ENCODE assay signal across 8 mouse cellular contexts in the genomic region with DNA sequence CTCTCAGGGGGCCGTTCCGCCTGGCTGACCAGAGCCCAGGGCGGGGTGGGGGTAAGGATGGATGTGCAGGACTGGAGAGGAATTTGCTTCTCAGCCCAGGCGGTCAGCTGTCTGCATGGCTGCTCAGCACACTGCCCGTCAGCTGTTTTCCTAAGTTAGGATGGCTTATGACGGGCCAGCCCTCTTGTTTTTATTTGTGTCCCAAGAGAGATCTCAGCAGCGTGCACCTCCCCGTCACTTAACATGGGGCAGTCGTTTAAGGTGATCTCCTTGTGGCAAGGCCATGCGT. TPM values are rescaled to one million over a fixed set of nuclear protein-coding genes. Genes with fewer than 3 reads are reported as not detected.
DNase-seq lines count a peak whose midpoint lies in the region; ATAC-seq and TF ChIP-seq lines count a peak whose summit lies in the region.

No protein-coding gene starts in this region.

- WGBS in forebrain, embryonic 13.5 days, result 37% methylated on average over 9 of the region's 10 CpGs
- WGBS in hindbrain, embryonic 16.5 days, result 26% methylated on average over 10 of the region's 10 CpGs
- WGBS in liver, embryonic 14.5 days (ENCODE audit: insufficient replicate concordance), result 50% methylated on average over 10 of the region's 10 CpGs
- 41% methylated on average over 10 of the region's 10 CpGs for WGBS in stomach, embryonic 16.5 days

- no peak for TF ChIP-seq CTCF in liver, embryonic 14.5 days (IDR thresholded peaks at IDR 0.05; ENCODE audit: low read depth)

- H3K4me3 ChIP-seq in forebrain, embryonic 13.5 days, result peak overlapping the region; percentile 87
- H3K4me3 ChIP-seq in hindbrain, embryonic 16.5 days (ENCODE audit: low read length), result peak overlapping the region; percentile 92; the same call in 1 of the 2 replicates
- peak overlapping the region in 1 of 2 experiments; percentile 5; a peak in 2 of 4 replicates for H3K4me3 ChIP-seq in liver, embryonic 14.5 days (ENCODE audit: insufficient read depth in 1 of 2, low read depth in 2 of 2, low read length in 2 of 2)
- H3K4me3 ChIP-seq in stomach, embryonic 16.5 days (replicated peaks; ENCODE audit: low read length), result peak overlapping the region; percentile 93

- peak overlapping the region; percentile 50 for H3K9ac ChIP-seq in forebrain, embryonic 13.5 days
- peak overlapping the region; percentile 86; the same call in 1 of the 2 replicates for H3K9ac ChIP-seq in hindbrain, embryonic 16.5 days (ENCODE audit: low read depth, low read length)
- H3K9ac ChIP-seq in liver, embryonic 14.5 days (replicated peaks), result no peak overlapping the region; the same call in 1 of the 2 replicates
- peak overlapping the region; percentile 95 for H3K9ac ChIP-seq in stomach, embryonic 16.5 days (ENCODE audit: low read length)

- H3K27ac ChIP-seq in forebrain, embryonic 13.5 days, result no peak overlapping the region
- H3K27ac ChIP-seq in hindbrain, embryonic 16.5 days (ENCODE audit: low read depth, low read length), result peak overlapping the region; percentile 29; the same call in 1 of the 2 replicates
- no peak overlapping the region for H3K27ac ChIP-seq in liver, embryonic 14.5 days
- H3K27ac ChIP-seq in stomach, embryonic 16.5 days (ENCODE audit: low read length), result peak overlapping the region; percentile 77

- DNase-seq in cerebellum, postnatal 10 days, result peak; percentile 43 to 50
- no peak for DNase-seq in cerebellum, adult 9-10 months
- no peak for DNase-seq in liver, embryonic 14.5 days (ENCODE audit: low read depth in 3 of 3, low spot score in 3 of 3)

- ATAC-seq in forebrain, embryonic 13.5 days, result no peak
- no peak for ATAC-seq in hindbrain, embryonic 16.5 days
- ATAC-seq in liver, embryonic 14.5 days (ENCODE audit: insufficient read depth), result no peak
- ATAC-seq in stomach, embryonic 16.5 days (ENCODE audit: insufficient read depth, low FRiP score), result peak; percentile 26; the same call in 1 of the 2 replicates
- ATAC-seq in CD4-positive, CD25-positive, alpha-beta regulatory T cell, adult 4 months, result no peak
- ATAC-seq in erythroblast, adult 5-6 weeks (replicated peaks; ENCODE audit: low FRiP score, poor library complexity, severe bottlenecking), result no peak

- H3K36me3 ChIP-seq in forebrain, embryonic 13.5 days (ENCODE audit: poor library complexity, severe bottlenecking), result no peaks in the 10 kb centered on the region
- H3K36me3 ChIP-seq in hindbrain, embryonic 16.5 days (ENCODE audit: control insufficient read depth, insufficient read depth, low read length), result no peaks in the 10 kb centered on the region
- H3K36me3 ChIP-seq in liver, embryonic 14.5 days (replicated peaks; ENCODE audit: control insufficient read depth, insufficient read depth, low read depth), result no peaks in the 10 kb centered on the region
- no peaks in the 10 kb centered on the region for H3K36me3 ChIP-seq in stomach, embryonic 16.5 days (ENCODE audit: control insufficient read depth, insufficient read depth, low read length)

- no peak for TF ChIP-seq EP300 in liver, embryonic 14.5 days (IDR thresholded peaks at IDR 0.05; ENCODE audit: low read depth)

- peaks cover 34% of the 10 kb centered on the region for H3K4me1 ChIP-seq in forebrain, embryonic 13.5 days
- peaks cover 31% of the 10 kb centered on the region for H3K4me1 ChIP-seq in hindbrain, embryonic 16.5 days (ENCODE audit: control insufficient read depth, insufficient read depth, low read depth, low read length)
- peaks cover 0 to 5% of the 10 kb centered on the region in 2 experiments; a peak in 2 of 4 replicates for H3K4me1 ChIP-seq in liver, embryonic 14.5 days (replicated peaks; ENCODE audit: control insufficient read depth in 2 of 2, insufficient read depth in 2 of 2, low read length in 1 of 2)
- H3K4me1 ChIP-seq in stomach, embryonic 16.5 days (ENCODE audit: control insufficient read depth, insufficient read depth, low read length), result peaks cover 31% of the 10 kb centered on the region

- H3K4me2 ChIP-seq in forebrain, embryonic 13.5 days, result peak overlapping the region; percentile 88
- peak overlapping the region; percentile 72 for H3K4me2 ChIP-seq in hindbrain, embryonic 16.5 days (ENCODE audit: low read length)
- H3K4me2 ChIP-seq in liver, embryonic 14.5 days (ENCODE audit: low read depth), result peak overlapping the region; percentile 79
- H3K4me2 ChIP-seq in stomach, embryonic 16.5 days (ENCODE audit: low read depth, low read length), result peak overlapping the region; percentile 96

- H3K27me3 ChIP-seq in forebrain, embryonic 13.5 days, result peaks cover 2% of the 10 kb centered on the region; the same call in 1 of the 2 replicates
- H3K27me3 ChIP-seq in hindbrain, embryonic 16.5 days (replicated peaks; ENCODE audit: control insufficient read depth, insufficient read depth, low read length), result no peaks in the 10 kb centered on the region
- H3K27me3 ChIP-seq in liver, embryonic 14.5 days (ENCODE audit: control insufficient read depth, insufficient read depth, low read length), result no peaks in the 10 kb centered on the region
- no peaks in the 10 kb centered on the region for H3K27me3 ChIP-seq in stomach, embryonic 16.5 days (ENCODE audit: control insufficient read depth, insufficient read depth, low read length)

- H3K9me3 ChIP-seq in forebrain, embryonic 13.5 days (replicated peaks), result no peaks in the 10 kb centered on the region
- H3K9me3 ChIP-seq in hindbrain, embryonic 16.5 days (ENCODE audit: control insufficient read depth, low read length), result no peaks in the 10 kb centered on the region
- H3K9me3 ChIP-seq in liver, embryonic 14.5 days (ENCODE audit: control insufficient read depth, low read length), result no peaks in the 10 kb centered on the region
- no peaks in the 10 kb centered on the region for H3K9me3 ChIP-seq in stomach, embryonic 16.5 days (replicated peaks; ENCODE audit: control insufficient read depth, low read length)

RNA-seq across cellular contexts. Expression of a gene that starts 2.3 kb away (rescaled TPM):
- 16.8 and 17.7 TPM in 2 replicates for polyA plus RNA-seq in forebrain, embryonic 13.5 days (2015; fragmentation: Nextera tagmentation; extraction: Ambion mirVana)
- polyA plus RNA-seq in hindbrain, embryonic 16.5 days (2015; fragmentation: Nextera tagmentation; extraction: Ambion mirVana), result 19.1 and 23.9 TPM in 2 replicates
- polyA plus RNA-seq in liver, embryonic 14.5 days (2012; rRNA removed), result 12.9 and 13.7 TPM in 2 replicates
- 4.8 and 5.6 TPM in 2 replicates for polyA plus RNA-seq in liver, embryonic 14.5 days (2014; fragmentation: Nextera tagmentation; extraction: Ambion mirVana)
- 41.9 and 44.5 TPM in 2 replicates for polyA plus RNA-seq in stomach, embryonic 16.5 days (2015; fragmentation: Nextera tagmentation; extraction: Ambion mirVana)
- 10 to 100 TPM; 14.5 to 23.4 TPM for polyA plus RNA-seq in CD4-positive, CD25-positive, alpha-beta regulatory T cell, adult 4 months (2017; shearing (Covaris generic))
- 18.8 and 38.5 TPM in 2 replicates for total RNA-seq in erythroblast, adult 5-6 weeks (2015; ENCODE audit: low replicate concordance)
- 14.8 and 57.5 TPM in 2 replicates for total RNA-seq in erythroblast, adult 5-6 weeks (2017; ENCODE audit: low replicate concordance)

RNA-seq across cellular contexts. Expression of a gene that starts 24.3 kb away (rescaled TPM):
- polyA plus RNA-seq in forebrain, embryonic 13.5 days (2015; fragmentation: Nextera tagmentation; extraction: Ambion mirVana), result 24.7 TPM in 2 replicates
- 24.8 and 26.8 TPM in 2 replicates for polyA plus RNA-seq in hindbrain, embryonic 16.5 days (2015; fragmentation: Nextera tagmentation; extraction: Ambion mirVana)
- 8.4 and 9.4 TPM in 2 replicates for polyA plus RNA-seq in liver, embryonic 14.5 days (2012; rRNA removed)
- 2.8 and 3.9 TPM in 2 replicates for polyA plus RNA-seq in liver, embryonic 14.5 days (2014; fragmentation: Nextera tagmentation; extraction: Ambion mirVana)
- 24.4 and 28.0 TPM in 2 replicates for polyA plus RNA-seq in stomach, embryonic 16.5 days (2015; fragmentation: Nextera tagmentation; extraction: Ambion mirVana)
- 10 to 100 TPM in 1 of 2 experiments, 1 to 10 TPM in 1; 9.9 to 18.6 TPM for polyA plus RNA-seq in CD4-positive, CD25-positive, alpha-beta regulatory T cell, adult 4 months (2017; shearing (Covaris generic))
- 3.1 and 5.9 TPM in 2 replicates for total RNA-seq in erythroblast, adult 5-6 weeks (2015; ENCODE audit: low replicate concordance)
- 0.60 and 2.0 TPM in 2 replicates for total RNA-seq in erythroblast, adult 5-6 weeks (2017; ENCODE audit: low replicate concordance)

RNA-seq across cellular contexts. Expression of a gene that starts 42.7 kb away (rescaled TPM):
- not detected in 2 replicates for polyA plus RNA-seq in forebrain, embryonic 13.5 days (2015; fragmentation: Nextera tagmentation; extraction: Ambion mirVana)
- not detected in 2 replicates for polyA plus RNA-seq in hindbrain, embryonic 16.5 days (2015; fragmentation: Nextera tagmentation; extraction: Ambion mirVana)
- polyA plus RNA-seq in liver, embryonic 14.5 days (2012; rRNA removed), result not detected in 2 replicates
- not detected in 2 replicates for polyA plus RNA-seq in liver, embryonic 14.5 days (2014; fragmentation: Nextera tagmentation; extraction: Ambion mirVana)
- polyA plus RNA-seq in stomach, embryonic 16.5 days (2015; fragmentation: Nextera tagmentation; extraction: Ambion mirVana), result 16.6 and 20.5 TPM in 2 replicates
- not detected for polyA plus RNA-seq in CD4-positive, CD25-positive, alpha-beta regulatory T cell, adult 4 months (2017; shearing (Covaris generic))
- total RNA-seq in erythroblast, adult 5-6 weeks (2015; ENCODE audit: low replicate concordance), result not detected in 2 replicates
- not detected in 2 replicates for total RNA-seq in erythroblast, adult 5-6 weeks (2017; ENCODE audit: low replicate concordance)

RNA-seq across cellular contexts. Expression of a gene that starts 50.5 kb away (rescaled TPM):
- 1,081 and 1,088 TPM in 2 replicates for polyA plus RNA-seq in forebrain, embryonic 13.5 days (2015; fragmentation: Nextera tagmentation; extraction: Ambion mirVana)
- 814 and 834 TPM in 2 replicates for polyA plus RNA-seq in hindbrain, embryonic 16.5 days (2015; fragmentation: Nextera tagmentation; extraction: Ambion mirVana)
- polyA plus RNA-seq in liver, embryonic 14.5 days (2012; rRNA removed), result 1,933 and 2,132 TPM in 2 replicates
- 1,503 and 1,567 TPM in 2 replicates for polyA plus RNA-seq in liver, embryonic 14.5 days (2014; fragmentation: Nextera tagmentation; extraction: Ambion mirVana)
- 1,450 and 1,538 TPM in 2 replicates for polyA plus RNA-seq in stomach, embryonic 16.5 days (2015; fragmentation: Nextera tagmentation; extraction: Ambion mirVana)
- polyA plus RNA-seq in CD4-positive, CD25-positive, alpha-beta regulatory T cell, adult 4 months (2017; shearing (Covaris generic)), result 1,000 to 10,000 TPM; 4,123 to 4,128 TPM
- total RNA-seq in erythroblast, adult 5-6 weeks (2015; ENCODE audit: low replicate concordance), result 681 and 822 TPM in 2 replicates
- 339 and 478 TPM in 2 replicates for total RNA-seq in erythroblast, adult 5-6 weeks (2017; ENCODE audit: low replicate concordance)

RNA-seq across cellular contexts. Expression of a gene that starts 56.3 kb away (rescaled TPM):
- polyA plus RNA-seq in forebrain, embryonic 13.5 days (2015; fragmentation: Nextera tagmentation; extraction: Ambion mirVana), result 41.7 and 46.1 TPM in 2 replicates
- polyA plus RNA-seq in hindbrain, embryonic 16.5 days (2015; fragmentation: Nextera tagmentation; extraction: Ambion mirVana), result 32.2 and 39.3 TPM in 2 replicates
- 11.4 and 11.8 TPM in 2 replicates for polyA plus RNA-seq in liver, embryonic 14.5 days (2012; rRNA removed)
- polyA plus RNA-seq in liver, embryonic 14.5 days (2014; fragmentation: Nextera tagmentation; extraction: Ambion mirVana), result 14.4 and 14.8 TPM in 2 replicates
- polyA plus RNA-seq in stomach, embryonic 16.5 days (2015; fragmentation: Nextera tagmentation; extraction: Ambion mirVana), result 33.6 and 35.1 TPM in 2 replicates
- polyA plus RNA-seq in CD4-positive, CD25-positive, alpha-beta regulatory T cell, adult 4 months (2017; shearing (Covaris generic)), result 10 to 100 TPM; 25.2 to 36.2 TPM
- total RNA-seq in erythroblast, adult 5-6 weeks (2015; ENCODE audit: low replicate concordance), result 9.4 and 10.9 TPM in 2 replicates
- total RNA-seq in erythroblast, adult 5-6 weeks (2017; ENCODE audit: low replicate concordance), result 14.2 and 21.3 TPM in 2 replicates

Comparison
In these comparisons a context has a peak if more than half of its experiments do, and no peak if none do; other contexts are left out.
1. DNase-seq: peak in cerebellum, postnatal 10 days (2 of 2); none in cerebellum, adult 9-10 months (single experiment) and liver, embryonic 14.5 days (0 of 3).
2. H3K27ac ChIP-seq: peak in hindbrain, embryonic 16.5 days (single experiment) and stomach, embryonic 16.5 days (single experiment); none in forebrain, embryonic 13.5 days (single experiment) and liver, embryonic 14.5 days (single experiment).
3. RNA of a gene that starts 42.7 kb away (polyA plus RNA-seq): 16.6 to 20.5 TPM in stomach, embryonic 16.5 days; not detected in hindbrain, embryonic 16.5 days, not detected in liver, embryonic 14.5 days, not detected in forebrain, embryonic 13.5 days and not detected in CD4-positive, CD25-positive, alpha-beta regulatory T cell, adult 4 months; every median in the first group is over 10 times any median in the second.
4. Peak in every context shown above with its lines, with median percentiles within 50 percentile points of each other: H3K4me2 ChIP-seq.